Mouse (Mus musculus): ENCODE measurements at regions not wholly inside any gene's neighbourhood (a gene's known extent, or its start where the extent isn't known, plus 50 kb on each side); places are given as distances from the start of the nearest gene placed in this dataset.

GRCm38 (mm10) chr8:8174286-8174685 lies 486.8 kb downstream of the Efnb2 start:
- no peaks in the 10 kb centered on the region for H3K36me3 ChIP-seq (ENCODE audit: control insufficient read depth, insufficient read depth)
- H3ac ChIP-seq (ENCODE audit: control insufficient read depth, insufficient read length, low read depth): no peak overlapping the region
- no peak for TF ChIP-seq CEBPB (IDR thresholded peaks at IDR 0.05; ENCODE audit: low read depth)
- TF ChIP-seq USF1 (IDR thresholded peaks at IDR 0.05; ENCODE audit: low read depth): no peak
- TF ChIP-seq MAX (IDR thresholded peaks at IDR 0.05): no peak
- no peak for TF ChIP-seq CTCF (IDR thresholded peaks at IDR 0.05; ENCODE audit: control insufficient read depth, insufficient read depth, insufficient read length)
- no peak for TF ChIP-seq FOSL1 (IDR thresholded peaks at IDR 0.05; ENCODE audit: insufficient read depth, low read length, poor library complexity, severe bottlenecking)
- no peak for TF ChIP-seq MYOD1 (IDR thresholded peaks at IDR 0.05; ENCODE audit: control insufficient read depth, insufficient read length, low read depth)
- no peak for TF ChIP-seq MYOG (IDR thresholded peaks at IDR 0.05; ENCODE audit: control insufficient read depth, extremely low read depth, insufficient read length)
- H3K27me3 ChIP-seq (ENCODE audit: control insufficient read depth, insufficient read depth, insufficient read length): no peaks in the 10 kb centered on the region
- H3K79me2 ChIP-seq (ENCODE audit: control insufficient read depth, insufficient read depth): no peaks in the 10 kb centered on the region
- H3K79me3 ChIP-seq (ENCODE audit: low read depth): no peaks in the 10 kb centered on the region
- no peak overlapping the region for H3K4me3 ChIP-seq (ENCODE audit: insufficient read depth, poor library complexity, severe bottlenecking)

- Histone ChIP-seq H3K36me3 (ENCODE audit: control insufficient read depth, insufficient read depth) (no peaks in the 10 kb centered on the region), H3ac (ENCODE audit: control insufficient read depth, insufficient read length, low read depth) (no peak overlapping the region), H3K27me3 (ENCODE audit: control insufficient read depth, insufficient read depth, insufficient read length) (no peaks in the 10 kb centered on the region), H3K79me3 (ENCODE audit: low read depth) (no peaks in the 10 kb centered on the region), H3K79me2 (ENCODE audit: control insufficient read depth, insufficient read depth) (no peaks in the 10 kb centered on the region), H3K4me3 (ENCODE audit: insufficient read depth, poor library complexity, severe bottlenecking) (no peak overlapping the region)
- TF ChIP-seq MYOD1 (IDR thresholded peaks at IDR 0.05; ENCODE audit: control insufficient read depth, insufficient read length, low read depth) (no peak), FOSL1 (IDR thresholded peaks at IDR 0.05; ENCODE audit: insufficient read depth, low read length, poor library complexity, severe bottlenecking) (no peak), MAX (IDR thresholded peaks at IDR 0.05) (no peak), CTCF (IDR thresholded peaks at IDR 0.05; ENCODE audit: control insufficient read depth, insufficient read depth, insufficient read length) (no peak)
These were observed 492.4 kb downstream of the Efnb2 start for GRCm38 (mm10) chr8:8168674-8169073.

- no peaks in the 10 kb centered on the region for H3K79me3 ChIP-seq (ENCODE audit: low read depth)
- no peak overlapping the region for H3K4me3 ChIP-seq (ENCODE audit: insufficient read depth, poor library complexity, severe bottlenecking)
- no peak for TF ChIP-seq CTCF (IDR thresholded peaks at IDR 0.05; ENCODE audit: control insufficient read depth, insufficient read depth, insufficient read length)
- no peak for TF ChIP-seq CEBPB (IDR thresholded peaks at IDR 0.05; ENCODE audit: low read depth)
- no peak for TF ChIP-seq MYOG (IDR thresholded peaks at IDR 0.05; ENCODE audit: control insufficient read depth, extremely low read depth, insufficient read length)
- H3K27me3 ChIP-seq (ENCODE audit: control insufficient read depth, insufficient read depth, insufficient read length): no peaks in the 10 kb centered on the region
- H3ac ChIP-seq (ENCODE audit: control insufficient read depth, insufficient read length, low read depth): no peak overlapping the region
- no peaks in the 10 kb centered on the region for H3K79me2 ChIP-seq (ENCODE audit: control insufficient read depth, insufficient read depth)
- H3K36me3 ChIP-seq (ENCODE audit: control insufficient read depth, insufficient read depth): no peaks in the 10 kb centered on the region
These were observed 492.8 kb downstream of the Efnb2 start for GRCm38 (mm10) chr8:8168250-8168649.

- no peaks in the 10 kb centered on the region for H3K27me3 ChIP-seq (ENCODE audit: control insufficient read depth, insufficient read depth, insufficient read length)
- no peak for TF ChIP-seq USF1 (IDR thresholded peaks at IDR 0.05; ENCODE audit: low read depth)
- TF ChIP-seq MYOG (IDR thresholded peaks at IDR 0.05; ENCODE audit: control insufficient read depth, extremely low read depth, insufficient read length): no peak
- no peak for TF ChIP-seq FOSL1 (IDR thresholded peaks at IDR 0.05; ENCODE audit: insufficient read depth, low read length, poor library complexity, severe bottlenecking)
- no peak for TF ChIP-seq CEBPB (IDR thresholded peaks at IDR 0.05; ENCODE audit: low read depth)
- no peak for TF ChIP-seq MAX (IDR thresholded peaks at IDR 0.05)
- no peak for TF ChIP-seq MYOD1 (IDR thresholded peaks at IDR 0.05; ENCODE audit: control insufficient read depth, insufficient read length, low read depth)
- no peak for TF ChIP-seq CTCF (IDR thresholded peaks at IDR 0.05; ENCODE audit: control insufficient read depth, insufficient read depth, insufficient read length)
- no peak overlapping the region for H3K4me3 ChIP-seq (ENCODE audit: insufficient read depth, poor library complexity, severe bottlenecking)
- H3K79me2 ChIP-seq (ENCODE audit: control insufficient read depth, insufficient read depth): no peaks in the 10 kb centered on the region
- H3K36me3 ChIP-seq (ENCODE audit: control insufficient read depth, insufficient read depth): no peaks in the 10 kb centered on the region
- no peaks in the 10 kb centered on the region for H3K79me3 ChIP-seq (ENCODE audit: low read depth)
- H3ac ChIP-seq (ENCODE audit: control insufficient read depth, insufficient read length, low read depth): no peak overlapping the region
These were observed 513.5 kb downstream of the Efnb2 start for GRCm38 (mm10) chr8:8147527-8147926.

GRCm38 (mm10) chr8:8142933-8143495 lies 518.0 kb downstream of the Efnb2 start:
- no peak for TF ChIP-seq FOSL1 (IDR thresholded peaks at IDR 0.05; ENCODE audit: insufficient read depth, low read length, poor library complexity, severe bottlenecking)
- TF ChIP-seq MYOD1 (IDR thresholded peaks at IDR 0.05; ENCODE audit: control insufficient read depth, insufficient read length, low read depth): no peak
- no peak for TF ChIP-seq MAX (IDR thresholded peaks at IDR 0.05)
- no peak for TF ChIP-seq MYOG (IDR thresholded peaks at IDR 0.05; ENCODE audit: control insufficient read depth, extremely low read depth, insufficient read length)
- no peak overlapping the region for H3ac ChIP-seq (ENCODE audit: control insufficient read depth, insufficient read length, low read depth)
- H3K27me3 ChIP-seq (ENCODE audit: control insufficient read depth, insufficient read depth, insufficient read length): no peaks in the 10 kb centered on the region
- H3K79me3 ChIP-seq (ENCODE audit: low read depth): no peaks in the 10 kb centered on the region
- H3K79me2 ChIP-seq (ENCODE audit: control insufficient read depth, insufficient read depth): no peaks in the 10 kb centered on the region
- H3K36me3 ChIP-seq (ENCODE audit: control insufficient read depth, insufficient read depth): no peaks in the 10 kb centered on the region
- H3K4me3 ChIP-seq (ENCODE audit: insufficient read depth, poor library complexity, severe bottlenecking): no peak overlapping the region

- Histone ChIP-seq H3K36me3 (ENCODE audit: control insufficient read depth, insufficient read depth) (no peaks in the 10 kb centered on the region), H3K79me2 (ENCODE audit: control insufficient read depth, insufficient read depth) (no peaks in the 10 kb centered on the region), H3K4me3 (ENCODE audit: insufficient read depth, poor library complexity, severe bottlenecking) (no peak overlapping the region), H3K79me3 (ENCODE audit: low read depth) (no peaks in the 10 kb centered on the region), H3ac (ENCODE audit: control insufficient read depth, insufficient read length, low read depth) (no peak overlapping the region), H3K27me3 (ENCODE audit: control insufficient read depth, insufficient read depth, insufficient read length) (no peaks in the 10 kb centered on the region)
- TF ChIP-seq MYOD1 (IDR thresholded peaks at IDR 0.05; ENCODE audit: control insufficient read depth, insufficient read length, low read depth): no peak
- TF ChIP-seq CEBPB (IDR thresholded peaks at IDR 0.05; ENCODE audit: low read depth): no peak
- TF ChIP-seq CTCF (IDR thresholded peaks at IDR 0.05; ENCODE audit: control insufficient read depth, insufficient read depth, insufficient read length): no peak
- no peak for TF ChIP-seq MAX (IDR thresholded peaks at IDR 0.05)
These were observed 518.6 kb downstream of the Efnb2 start for GRCm38 (mm10) chr8:8142461-8142860.

Data from C2C12 (cell line).